Mouse (Mus musculus) lung, adult 2 months (tissue): ENCODE measurements around the gene Pigu. TPM values are rescaled to one million over a fixed set of nuclear protein-coding genes. Genes with fewer than 3 reads are reported as not detected.

Experiments used
- DNase-seq: peaks from one replicate; pipeline ENCODE4 v3.0.0; 2022
- H3K4me1 ChIP-seq: fragments of 200-500 bp; 2 replicates; pipeline ENCODE4 v1.6.1; 2011; ENCODE audit warnings: low read length; ENCODE audit not compliant: control insufficient read depth, insufficient read depth
- H3K4me3 ChIP-seq: fragments of 200-500 bp; replicated peaks from 2 replicates; pipeline ENCODE3; 2011; ENCODE audit warnings: low read depth, mild to moderate bottlenecking, control low read depth, low read length; ENCODE audit errors: extremely low read depth
- CTCF ChIP-seq: fragments of 200-500 bp; IDR thresholded peaks from 2 replicates; pipeline ENCODE4 v1.5.1; 2011; ENCODE audit warnings: mild to moderate bottlenecking, low read length, control low read depth; ENCODE audit not compliant: insufficient read depth
- POLR2A ChIP-seq: fragments of 200-500 bp; IDR thresholded peaks from 2 replicates; pipeline ENCODE4 v1.6.1; 2011; ENCODE audit warnings: low read depth, mild to moderate bottlenecking, control low read depth, low read length, borderline replicate concordance; ENCODE audit errors: extremely low read depth
- WGBS: fragments of 180-500 bp; shearing (Covaris S2); methylation state at CpG from one replicate; pipeline ENCODE4 v1.1.7; 2018; 5-methylcytosine and 5-hydroxymethylcytosine counted together
- polyA plus RNA-seq: library from polyadenylated mRNA; depleted of rRNA; stranded (reverse); fragments of >200 nt; gene quantifications from 2 replicates; pipeline ENCODE4 v1.2.3, GENCODE M21; 2012

The Pigu gene
- polyA plus RNA-seq, 1 experiment: 42.4 TPM

DNA sequence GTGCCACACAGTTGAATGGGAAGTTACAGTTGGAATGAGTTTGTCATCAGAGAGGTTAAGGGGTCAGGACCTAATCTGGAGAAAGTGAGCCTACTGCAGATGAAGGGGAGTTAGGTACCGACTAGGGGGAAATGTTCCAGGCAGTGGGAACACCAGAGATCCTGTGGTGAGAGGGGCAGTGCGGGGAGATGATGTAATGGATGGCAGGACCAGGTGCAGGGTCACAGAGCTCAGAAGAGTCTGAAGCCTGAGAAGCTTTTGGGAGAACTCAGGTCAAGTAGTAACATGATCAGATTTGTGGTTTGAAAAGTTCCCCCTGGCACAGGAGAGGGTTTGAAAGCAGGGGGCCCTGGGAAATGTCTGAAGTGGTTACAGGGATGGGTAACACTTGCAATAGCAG lies 77.1 kb downstream of the Pigu start:
- no peak for TF ChIP-seq CTCF
- no peak for TF ChIP-seq POLR2A
- no peak overlapping the region for H3K4me3 ChIP-seq
- WGBS: 64% methylated on average over 2 of the region's 2 CpGs
- no peak for DNase-seq
- peaks cover 11% of the 10 kb centered on the region for H3K4me1 ChIP-seq

DNA sequence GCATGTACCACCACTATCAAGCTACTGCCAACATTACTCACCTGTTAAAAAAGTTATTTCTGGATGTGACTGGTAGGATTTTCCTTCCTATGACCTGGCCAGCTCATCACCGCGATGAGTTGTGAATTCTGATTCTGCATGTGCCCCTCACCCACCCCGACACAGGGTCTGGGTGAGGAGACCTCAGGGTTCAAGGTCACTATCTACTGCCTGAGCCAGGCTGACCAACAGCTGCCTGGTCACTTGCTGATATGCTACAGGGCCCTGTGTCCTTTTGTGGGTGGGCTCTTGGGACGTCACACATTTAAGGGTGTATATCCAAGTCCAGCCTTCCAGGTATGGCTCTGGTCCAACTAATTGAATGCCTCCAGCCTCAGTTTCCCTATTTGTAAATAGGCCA lies 78.1 kb downstream of the Pigu start:
- TF ChIP-seq POLR2A (no peak), CTCF (no peak)
- no peak for DNase-seq
- no peak overlapping the region for H3K4me3 ChIP-seq
- H3K4me1 ChIP-seq: peaks cover 11% of the 10 kb centered on the region
- 88% methylated on average over 4 of the region's 4 CpGs for WGBS

DNA sequence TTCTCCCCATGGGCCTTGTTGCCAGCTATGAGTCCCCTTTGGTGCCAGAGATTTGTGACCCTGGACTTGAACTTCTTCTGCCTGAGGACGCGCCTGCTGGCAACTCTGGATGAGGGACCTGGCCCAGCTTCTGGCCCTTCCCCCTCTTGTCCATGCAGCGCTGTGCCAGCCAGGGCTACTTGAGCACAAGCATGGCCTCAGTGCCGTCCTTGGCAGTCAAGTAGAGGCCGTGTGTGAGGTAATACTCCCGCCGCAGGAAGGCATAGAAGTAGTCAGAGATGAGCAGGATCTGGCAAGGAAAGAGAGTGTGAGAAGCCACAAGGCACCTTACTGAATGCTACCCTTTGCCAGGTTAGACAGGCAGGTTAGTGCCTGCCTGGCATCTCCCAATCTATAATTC lies 78.9 kb downstream of the Pigu start:
- WGBS: 66% methylated on average over 7 of the region's 7 CpGs
- Histone ChIP-seq H3K4me1 (peaks cover 9% of the 10 kb centered on the region), H3K4me3 (peak overlapping the region; percentile 6)
- DNase-seq: peak; percentile 67
- TF ChIP-seq CTCF (no peak), POLR2A (no peak)

DNA sequence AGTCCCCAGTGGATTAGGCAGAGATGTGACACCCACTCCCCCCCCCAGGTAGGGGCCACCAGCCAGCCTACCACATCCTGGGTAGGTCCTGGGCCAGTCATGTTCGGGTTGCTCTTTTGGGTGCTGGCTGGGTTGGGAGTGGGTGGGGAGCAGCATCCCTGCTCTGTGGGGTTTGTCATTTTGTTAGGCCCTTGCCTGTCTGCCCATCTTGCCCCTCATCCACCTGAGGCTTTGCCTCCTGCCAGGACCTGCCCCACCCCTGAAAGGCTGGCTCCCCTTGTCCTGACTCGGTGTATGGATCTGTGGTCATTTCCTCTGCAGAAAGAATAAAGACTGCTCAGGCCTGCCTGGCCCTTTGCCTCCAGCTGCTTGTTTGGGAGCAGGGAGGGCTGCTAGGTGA lies 79.5 kb downstream of the Pigu start:
- Histone ChIP-seq H3K4me3 (no peak overlapping the region), H3K4me1 (peaks cover 9% of the 10 kb centered on the region)
- DNase-seq: no peak
- TF ChIP-seq CTCF (no peak), POLR2A (no peak)
- 48% methylated on average over 2 of the region's 2 CpGs for WGBS

DNA sequence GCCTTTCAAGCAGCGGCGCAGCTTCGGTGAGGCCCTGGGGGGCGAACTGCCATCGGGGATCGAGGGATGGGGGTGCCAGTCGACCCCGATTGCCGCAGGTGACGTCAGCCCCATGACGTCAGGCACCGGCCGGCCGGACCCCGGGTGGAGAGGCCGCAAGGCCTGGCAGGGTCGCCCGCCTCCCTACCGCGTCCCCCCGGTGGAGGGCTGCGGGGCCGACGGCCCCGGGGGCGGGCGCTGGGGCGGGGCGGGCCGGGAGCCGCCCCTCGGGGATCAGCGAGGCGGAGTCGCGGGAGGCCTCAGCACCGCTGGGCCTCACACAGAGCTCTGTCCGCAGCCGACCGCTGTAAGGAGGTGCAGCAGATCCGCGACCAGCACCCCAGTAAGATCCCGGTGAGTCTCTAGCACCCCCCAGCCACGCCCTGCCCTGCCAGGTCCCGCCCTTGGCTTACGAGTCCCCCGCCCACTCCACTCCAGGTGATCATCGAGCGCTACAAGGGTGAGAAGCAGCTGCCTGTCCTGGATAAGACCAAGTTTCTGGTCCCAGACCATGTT lies 80.5 kb downstream of the Pigu start:
- under 1% methylated on average over 40 of the region's 49 CpGs for WGBS
- DNase-seq: no peak
- Histone ChIP-seq H3K4me1 (peaks cover 9% of the 10 kb centered on the region), H3K4me3 (peak overlapping the region; percentile 96)
- no peak for TF ChIP-seq CTCF
- TF ChIP-seq POLR2A: peak; percentile 77; the same call in 1 of the 2 replicates

DNA sequence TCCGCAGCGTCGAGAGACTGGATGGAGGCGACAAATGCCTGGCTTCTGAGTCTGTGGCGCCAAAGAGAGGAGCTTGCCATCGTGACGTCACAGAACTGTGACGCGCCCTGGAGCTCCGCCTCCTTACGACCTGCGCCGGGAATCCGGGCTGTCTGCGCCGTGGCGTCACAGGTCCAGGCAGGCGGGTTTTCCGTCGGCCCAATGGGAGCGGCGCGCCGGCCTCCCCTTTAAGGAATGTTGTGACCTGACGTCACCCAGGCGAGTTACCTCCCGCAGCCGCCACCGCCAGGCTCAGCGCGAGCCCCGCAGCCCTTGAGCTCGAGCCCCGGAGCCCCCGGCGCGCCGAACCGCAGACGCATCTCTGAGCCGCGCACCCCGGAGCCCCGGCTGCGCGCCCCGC lies 81.0 kb downstream of the Pigu start, which contains the start of gene Map1lc3a:
Gene Map1lc3a, plus strand, starts transcription at position 103 of the 400 bp plus-strand sequence.
- TF ChIP-seq POLR2A: peak; percentile 56; the same call in 1 of the 2 replicates
- TF ChIP-seq CTCF: no peak
- H3K4me1 ChIP-seq: peaks cover 9% of the 10 kb centered on the region
- peak; percentile 95 for DNase-seq
- H3K4me3 ChIP-seq: peak within 1 kb of the TSS; percentile 96
- WGBS: 2% methylated on average over 47 of the region's 47 CpGs

DNA sequence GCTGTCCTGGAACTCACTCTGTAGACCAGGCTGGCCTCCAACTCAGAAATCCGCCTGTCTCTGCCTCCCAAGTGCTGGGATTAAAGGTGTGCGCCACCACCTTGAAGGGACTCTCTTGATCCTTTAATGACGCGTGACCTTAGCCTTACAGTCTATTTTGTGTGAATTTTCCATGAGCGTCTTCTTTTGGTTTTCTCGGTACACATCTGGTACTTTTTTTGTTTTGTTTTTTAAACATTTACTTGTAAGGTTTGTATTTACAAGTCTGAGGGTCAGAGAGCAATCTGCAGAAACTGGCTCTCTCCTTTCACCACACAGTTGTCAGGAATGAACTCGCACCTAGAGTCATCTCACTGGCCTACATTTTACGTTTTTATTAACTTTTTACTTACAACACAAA lies 83.6 kb downstream of the Pigu start:
- Histone ChIP-seq H3K4me3 (no peak overlapping the region), H3K4me1 (peaks cover 9% of the 10 kb centered on the region)
- WGBS: 85% methylated on average over 8 of the region's 8 CpGs
- TF ChIP-seq CTCF (no peak), POLR2A (no peak)
- no peak for DNase-seq

DNA sequence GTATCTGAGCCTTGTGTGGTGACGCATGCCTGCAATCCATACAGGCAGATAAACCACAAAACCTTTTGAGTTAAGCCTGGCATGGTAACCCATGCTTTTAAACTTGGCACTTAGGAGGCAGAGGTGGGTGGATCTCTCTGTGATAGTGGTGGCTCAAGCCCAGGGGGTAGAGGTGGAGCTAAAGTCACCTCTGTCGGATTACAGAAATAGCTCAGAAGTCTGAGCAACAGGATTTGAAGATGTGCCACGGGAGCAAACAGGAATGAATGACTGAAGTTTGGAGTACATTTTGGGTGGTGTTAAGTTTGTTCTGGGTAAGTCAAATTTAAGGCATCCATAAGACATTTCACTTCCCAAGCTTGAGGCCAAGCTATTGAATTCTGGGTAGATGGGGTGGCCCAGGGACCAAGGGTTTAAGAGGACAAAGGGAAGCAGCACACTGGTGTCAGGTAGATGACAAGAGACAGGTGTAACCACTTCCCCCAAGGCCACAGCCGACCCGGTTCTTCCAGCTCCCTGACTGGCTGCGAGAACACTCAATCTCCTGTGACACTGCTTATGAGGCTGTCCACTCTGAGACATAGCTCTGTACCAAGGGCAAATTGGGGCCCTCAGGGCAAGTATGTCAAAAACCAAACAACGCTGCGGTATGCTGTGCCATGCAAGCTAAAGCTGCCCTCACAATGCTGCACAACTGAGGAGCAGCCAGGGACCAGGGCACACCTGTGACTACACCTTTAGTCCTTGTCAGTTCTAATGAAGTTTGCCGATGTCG lies 84.6 kb downstream of the Pigu start:
- TF ChIP-seq CTCF (no peak), POLR2A (no peak)
- peaks cover 4% of the 10 kb centered on the region for H3K4me1 ChIP-seq
- no peak overlapping the region for H3K4me3 ChIP-seq
- DNase-seq: no peak
- WGBS: 64% methylated on average over 10 of the region's 10 CpGs

DNA sequence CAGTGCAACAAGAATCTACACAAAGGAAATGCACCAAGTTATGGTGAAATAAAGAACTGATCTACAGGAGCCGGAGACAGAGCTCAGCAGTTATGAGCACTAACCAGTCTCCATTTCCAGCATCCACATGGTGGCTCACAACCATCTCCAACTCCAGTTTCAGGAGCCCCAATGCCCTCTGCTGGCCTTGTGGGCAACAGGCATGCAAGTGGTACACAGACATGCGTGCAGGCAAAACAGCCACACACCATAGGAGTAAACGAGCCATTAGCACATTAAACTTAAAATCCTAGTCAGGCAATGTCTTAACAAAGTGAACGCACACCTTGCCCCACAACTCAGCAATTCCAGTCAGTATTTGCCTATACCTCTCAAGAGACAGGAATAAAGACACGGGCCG lies 85.3 kb downstream of the Pigu start:
- Histone ChIP-seq H3K4me1 (no peaks in the 10 kb centered on the region; the same call in 1 of the 2 replicates), H3K4me3 (no peak overlapping the region)
- no peak for DNase-seq
- no peak for TF ChIP-seq POLR2A
- peak; percentile 53; the same call in 1 of the 2 replicates for TF ChIP-seq CTCF
- WGBS: 81% methylated on average over 6 of the region's 6 CpGs

DNA sequence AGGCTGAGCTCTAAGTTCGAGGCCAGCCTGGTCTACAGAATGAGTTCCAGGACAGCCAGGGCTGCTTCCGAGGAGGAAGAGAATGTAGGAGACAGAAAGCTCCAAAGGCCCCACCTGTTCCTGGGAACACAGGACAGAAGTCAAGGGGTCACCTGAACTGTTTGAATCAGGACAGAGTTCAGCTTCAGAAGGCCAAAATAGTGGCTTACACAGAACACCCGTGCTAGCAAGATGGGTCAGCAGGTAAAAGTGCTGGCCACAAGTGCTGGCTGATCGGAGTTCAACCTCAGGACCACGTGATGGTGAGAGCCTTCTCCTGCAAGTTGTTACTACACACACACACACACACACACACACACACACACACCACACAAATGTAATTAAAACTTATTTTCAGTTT lies 90.3 kb downstream of the Pigu start:
- no peak for DNase-seq
- TF ChIP-seq CTCF (no peak), POLR2A (no peak)
- no peak overlapping the region for H3K4me3 ChIP-seq
- no peaks in the 10 kb centered on the region for H3K4me1 ChIP-seq
- 82% methylated on average over 5 of the region's 5 CpGs for WGBS
